Mouse (Mus musculus) erythroblast, embryonic 14.5 days (primary cell): ENCODE data around the gene Arsg.

ENCODE experiments used
- GATA1 ChIP-seq: IDR thresholded peaks from 2 replicates; pipeline ENCODE4 v1.6.1; 2012; ENCODE audit warnings: low read length, inconsistent platforms, mixed read lengths
- TAL1 ChIP-seq: IDR thresholded peaks from 3 replicates; pipeline ENCODE4 v1.6.1; 2012; ENCODE audit warnings: low read length, inconsistent platforms, mixed read lengths

- TF ChIP-seq GATA1 (no peak), TAL1 (no peak)
These were observed 80.7 kb downstream of the Arsg start for GRCm38 (mm10) chr11:109553921-109554320.
